Mouse (Mus musculus) mesoderm, embryonic 11.5 days (tissue): Measurements from ENCODE around the gene Nhsl2.
A peak's percentile ranks its signal among the peaks of the same experiment; 100 is the strongest.
"Not testable (repeated sequence)": the region's sequence is repeated elsewhere in the genome, so short reads cannot be mapped to it uniquely, and the experiment has no call there.

Source experiments
- DNase-seq: peaks from one replicate; pipeline ENCODE4 v3.0.0-alpha.2; 2012; ENCODE audit warnings: low read depth, low spot score

Nhsl2 gene

DNA sequence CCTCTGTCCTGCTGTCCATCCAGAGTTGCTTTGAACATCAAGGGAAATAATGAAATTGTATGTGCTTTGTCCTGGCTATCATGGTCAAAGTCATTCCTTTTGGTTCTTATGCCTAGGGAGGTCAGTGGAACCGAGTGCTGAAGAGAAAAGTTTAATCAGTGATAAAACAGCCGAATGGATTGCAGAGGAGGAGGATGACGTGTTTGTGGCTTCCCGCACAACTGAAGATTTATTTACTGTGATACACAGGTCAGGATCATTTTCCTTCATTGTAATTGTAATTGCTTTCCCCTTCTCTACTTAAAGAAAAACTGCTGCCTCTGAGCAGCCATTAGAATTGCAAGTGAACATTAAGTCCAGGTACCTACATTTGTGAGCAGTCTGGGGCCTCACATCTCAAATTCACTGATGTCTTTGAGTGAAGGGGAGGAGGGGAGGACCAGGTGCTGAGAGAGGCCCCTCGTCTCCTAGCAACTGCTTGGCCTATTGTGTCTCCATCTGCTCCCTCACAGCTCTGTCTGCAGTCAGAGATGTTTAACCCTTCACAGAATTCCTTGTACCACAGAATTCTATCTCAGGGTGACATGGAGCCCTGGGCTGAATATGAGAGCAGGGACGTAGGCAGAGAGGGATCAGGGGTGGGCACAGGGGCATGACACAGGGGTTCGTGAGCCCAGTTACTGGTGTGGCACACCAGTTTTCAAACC, 232.5 kb downstream of the Nhsl2 start:
- DNase-seq: peak; percentile 67

DNA sequence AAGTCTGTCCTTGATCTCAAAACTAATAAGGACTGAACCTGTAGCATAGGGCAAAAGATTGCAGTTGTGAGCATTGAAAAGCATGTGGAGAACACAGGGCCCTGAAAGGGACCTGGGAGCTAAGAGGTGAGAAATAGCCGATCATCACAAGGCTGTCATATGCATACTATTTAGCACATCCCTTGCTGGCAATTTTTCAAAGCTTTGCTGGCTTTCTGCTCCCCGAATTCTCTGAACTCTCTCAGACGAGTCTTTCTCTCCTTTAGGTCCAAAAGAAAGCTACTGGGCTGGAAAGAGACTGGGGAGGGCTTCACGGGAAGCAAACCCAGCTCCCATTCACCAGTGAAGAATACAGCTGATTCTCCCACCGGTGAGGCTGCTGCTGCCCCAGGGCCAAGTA, 233.2 kb downstream of the Nhsl2 start:
- no peak for DNase-seq

DNA sequence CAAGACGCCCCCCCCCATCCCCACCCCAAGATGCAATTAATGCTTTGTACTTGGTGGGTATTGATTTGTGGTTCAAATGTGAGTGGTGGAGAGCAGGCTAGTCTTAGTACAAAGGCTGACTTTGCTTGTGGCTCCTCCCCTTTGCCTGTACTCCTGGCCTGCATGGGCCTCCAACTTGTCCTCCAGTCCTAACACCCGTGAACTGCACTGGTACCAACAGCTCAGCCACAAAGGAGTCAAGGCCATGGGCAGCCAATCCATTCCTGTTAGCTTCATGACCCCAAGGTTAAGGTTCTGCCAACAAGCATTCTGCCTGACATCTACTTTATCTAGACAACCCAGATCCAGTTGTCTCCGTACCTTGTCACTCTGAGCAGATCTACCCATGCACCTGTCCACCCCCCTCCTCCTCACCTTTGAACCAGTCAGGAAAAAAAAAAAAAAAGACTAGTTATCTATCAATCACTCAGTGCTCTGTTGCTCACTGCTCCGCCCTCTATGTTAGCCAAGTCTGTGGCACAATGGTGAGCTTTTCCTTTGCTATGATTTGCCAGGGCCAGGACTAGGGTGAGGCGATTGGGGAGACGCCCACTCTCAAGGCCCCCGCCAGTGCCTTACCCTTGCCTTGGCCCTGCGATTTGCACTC, 236.7 kb downstream of the Nhsl2 start:
- DNase-seq: no peak

- no peak for DNase-seq
These were observed 241.4 kb downstream of the Nhsl2 start for GRCm38 (mm10) chrX:102090605-102091004.

- no peak for DNase-seq
These were observed 245.3 kb downstream of the Nhsl2 start for GRCm38 (mm10) chrX:102094381-102094904.

DNA sequence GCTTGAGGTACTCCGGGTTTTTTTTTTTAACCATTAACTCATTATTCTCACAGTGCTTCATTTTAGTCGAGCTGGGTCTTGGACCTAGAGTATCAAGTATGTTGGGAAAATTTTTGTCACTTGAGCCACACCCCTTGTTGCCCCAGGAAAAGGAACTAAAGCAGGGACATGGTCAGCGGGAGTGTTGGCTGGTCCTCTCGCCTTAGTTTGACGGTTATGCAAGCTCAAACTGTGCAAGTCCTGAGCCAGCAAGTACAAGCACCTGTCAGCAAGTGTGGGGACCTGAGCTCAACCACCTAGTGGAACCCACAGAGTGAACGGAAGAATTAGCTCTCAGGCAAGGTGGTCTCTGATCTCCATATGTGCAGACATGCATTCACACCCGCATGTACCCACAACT, 252.7 kb downstream of the Nhsl2 start:
- DNase-seq: no peak

- DNase-seq: not testable (repeated sequence)
These were observed 254.6 kb downstream of the Nhsl2 start for GRCm38 (mm10) chrX:102103830-102104229.

GRCm38 (mm10) chrX:102109349-102109748, 260.2 kb downstream of the Nhsl2 start:
- not testable (repeated sequence) for DNase-seq

DNA sequence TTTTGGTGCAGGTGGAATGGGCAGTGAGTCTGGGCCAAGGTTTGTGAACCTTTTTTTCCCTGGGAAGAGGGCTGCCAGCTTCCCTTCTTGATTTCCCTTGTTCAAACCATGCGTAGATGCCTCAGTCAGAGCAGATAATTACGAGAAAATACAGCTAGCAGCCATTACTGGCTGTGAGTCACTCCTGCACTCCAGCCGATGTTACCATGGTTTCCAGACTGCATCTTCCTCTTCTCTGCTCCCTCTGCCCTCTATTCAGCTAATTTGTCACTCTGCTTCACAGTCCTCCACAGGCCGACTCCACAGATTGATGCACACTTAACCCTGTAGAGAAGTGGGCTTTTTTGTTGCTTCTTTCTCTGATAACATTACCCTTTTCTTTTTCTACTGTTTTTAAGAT, 266.5 kb downstream of the Nhsl2 start:
- DNase-seq: no peak

GRCm38 (mm10) chrX:102119042-102119864, 270.1 kb downstream of the Nhsl2 start, which contains the start of gene Pin4:
Pin4 (plus strand) TSS chrX:102119447.
- DNase-seq: peak; percentile 95

GRCm38 (mm10) chrX:102121321-102121720, 272.1 kb downstream of the Nhsl2 start:
- no peak for DNase-seq

DNA sequence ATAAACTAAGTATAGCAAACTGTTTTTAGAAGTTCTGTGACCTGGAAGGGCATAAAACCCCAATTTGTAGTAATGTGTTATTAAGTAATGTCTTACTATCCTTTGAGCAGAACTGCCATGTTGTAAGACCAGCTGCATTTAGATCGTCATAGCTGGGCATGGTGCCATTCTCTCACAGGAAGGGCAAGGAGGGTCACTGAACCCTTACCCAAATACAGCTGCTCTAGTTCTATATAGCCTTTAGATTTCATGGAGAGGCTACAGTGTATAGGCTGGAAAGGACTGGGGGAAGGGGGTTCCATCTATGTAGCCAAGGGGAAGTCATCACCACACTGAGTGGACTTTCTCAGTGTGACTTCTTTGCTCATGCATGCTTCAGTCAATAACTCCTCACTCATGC, 292.0 kb downstream of the Nhsl2 start:
- DNase-seq: no peak
